Mouse (Mus musculus) heart, adult 2 months (tissue): Measurements from ENCODE around the gene Pld1.

Experiments used
- CTCF ChIP-seq: fragments of 200-600 bp; IDR thresholded peaks from 2 replicates; pipeline ENCODE4 v1.8.1; 2022; ENCODE audit warnings: antibody characterized with exemption, mild to moderate bottlenecking, moderate library complexity
- EP300 ChIP-seq: fragments of 200-500 bp; IDR thresholded peaks from 2 replicates; pipeline ENCODE4 v1.6.1; 2011; ENCODE audit warnings: low read depth, low read length, control low read depth; ENCODE audit not compliant: insufficient read depth

DNA sequence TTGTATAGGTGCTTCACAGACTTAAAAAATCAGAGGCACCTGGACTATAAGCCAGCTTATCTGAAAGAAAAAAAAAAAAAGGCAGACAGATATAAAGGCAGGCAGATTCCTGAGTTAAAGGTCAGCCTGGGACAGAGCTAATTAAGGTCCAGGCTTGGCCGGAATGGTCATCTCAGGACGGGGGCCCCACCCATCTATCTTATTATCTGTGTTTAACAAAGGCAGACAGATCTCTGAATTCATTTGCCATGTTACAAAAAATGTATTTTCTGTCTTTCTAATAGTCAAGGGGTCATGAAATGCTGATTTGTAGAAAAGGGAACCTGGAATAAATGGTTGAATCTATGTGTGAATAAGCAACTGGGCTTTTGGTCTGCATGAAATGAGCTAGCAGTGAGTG lies 30.2 kb upstream of the Pld1 start:
- no peak for TF ChIP-seq CTCF
- TF ChIP-seq EP300 = no peak
